Mouse (Mus musculus) lung, postnatal 0 days (tissue): Measurements from ENCODE around the gene Glce.

Experiments used
- CTCF ChIP-seq: IDR thresholded peaks from 2 replicates; pipeline ENCODE4 v1.5.1; 2016; ENCODE audit warnings: antibody characterized with exemption, mild to moderate bottlenecking
- EP300 ChIP-seq: IDR thresholded peaks from 2 replicates; pipeline ENCODE4 v1.6.1; 2016; ENCODE audit warnings: antibody characterized with exemption, mild to moderate bottlenecking, control low read depth

- TF ChIP-seq EP300: no peak
- TF ChIP-seq CTCF: no peak
These were observed 8.3 kb upstream of the Glce start for GRCm38 (mm10) chr9:62130746-62131145.
